Mouse (Mus musculus) adrenal gland, adult (tissue): ENCODE measurements at regions not wholly inside any gene's neighbourhood (a gene's known extent, or its start where the extent isn't known, plus 50 kb on each side); places are given as distances from the start of the nearest gene placed in this dataset.

ENCODE experiments used
- DNase-seq, 2 experiments: peaks; one replicate each; pipeline ENCODE4 v3.0.0; 2022 to 2023; ENCODE audit warnings: low spot score in 1 of 2; ENCODE audit not compliant: inconsistent age in 2 of 2

- DNase-seq: no peak
Measured at GRCm38 (mm10) chr13:118603474-118603873, 66.1 kb upstream of the Fgf10 start.

GRCm38 (mm10) chr13:118596856-118597255 lies 72.7 kb upstream of the Fgf10 start:
- peak in 1 of 2 experiments; percentile 65 for DNase-seq

GRCm38 (mm10) chr13:118596218-118596795 lies 73.3 kb upstream of the Fgf10 start:
- DNase-seq: no peak

- no peak for DNase-seq
Measured at GRCm38 (mm10) chr13:118592074-118592473, 77.5 kb upstream of the Fgf10 start.

- no peak for DNase-seq
Measured at GRCm38 (mm10) chr13:118572555-118572954, 97.0 kb upstream of the Fgf10 start.

GRCm38 (mm10) chr13:118565219-118565833 lies 104.3 kb upstream of the Fgf10 start:
- DNase-seq: no peak

- DNase-seq: no peak
Measured at GRCm38 (mm10) chr13:118558966-118559365, 110.6 kb upstream of the Fgf10 start.

- no peak for DNase-seq
Measured at GRCm38 (mm10) chr13:118552029-118552428, 117.6 kb upstream of the Fgf10 start.

GRCm38 (mm10) chr13:118538742-118539141 lies 130.8 kb upstream of the Fgf10 start:
- no peak for DNase-seq

- DNase-seq: no peak
Measured at GRCm38 (mm10) chr13:118513961-118514360, 126.9 kb upstream of the Mrps30 start.

- DNase-seq: peak in 1 of 2 experiments; percentile 20
Measured at GRCm38 (mm10) chr13:118506136-118506535, 119.1 kb upstream of the Mrps30 start.

GRCm38 (mm10) chr13:118490610-118491009 lies 103.6 kb upstream of the Mrps30 start:
- DNase-seq: peak in 1 of 2 experiments; percentile 12

GRCm38 (mm10) chr13:118483031-118483430 lies 96.0 kb upstream of the Mrps30 start:
- DNase-seq: no peak

- DNase-seq: no peak
Measured at GRCm38 (mm10) chr13:118480237-118480636, 93.2 kb upstream of the Mrps30 start.

GRCm38 (mm10) chr13:118478487-118478886 lies 91.4 kb upstream of the Mrps30 start:
- DNase-seq: no peak

- no peak for DNase-seq
Measured at GRCm38 (mm10) chr13:118472578-118472977, 85.5 kb upstream of the Mrps30 start.

- DNase-seq: no peak
Measured at GRCm38 (mm10) chr13:118459672-118460384, 72.8 kb upstream of the Mrps30 start.

GRCm38 (mm10) chr13:118448977-118449705 lies 62.1 kb upstream of the Mrps30 start:
- DNase-seq: no peak

GRCm38 (mm10) chr13:118441322-118442064 lies 54.4 kb upstream of the Mrps30 start:
- no peak for DNase-seq
